Mouse (Mus musculus): ENCODE results near the gene Rbm4b. TPM values are rescaled to one million over a fixed set of nuclear protein-coding genes. Genes with fewer than 3 reads are reported as not detected.

The Rbm4b gene
- polyA plus RNA-seq, 1 experiment from 2014 or later = 17.0 TPM

DNA sequence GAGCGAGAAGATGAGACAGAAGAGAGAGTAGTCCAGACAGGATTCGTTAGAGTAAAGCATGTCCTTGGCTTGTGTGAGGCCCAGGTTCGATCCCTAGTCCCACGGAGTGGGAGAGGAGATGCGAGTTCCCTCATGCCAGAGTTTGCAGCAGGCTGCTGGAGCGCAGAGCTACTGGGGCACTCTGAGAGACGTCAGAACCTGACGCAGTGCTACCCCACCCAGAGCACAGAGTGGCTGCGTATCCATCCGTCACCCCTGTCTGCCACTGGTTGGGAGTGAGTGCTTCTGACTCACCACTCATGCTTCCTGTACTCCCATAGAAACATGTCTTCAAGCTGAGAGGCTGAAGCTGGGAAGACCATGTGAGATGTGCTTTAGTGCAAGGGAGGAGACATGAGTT lies 14.8 kb upstream of the Rbm4b start:
- WGBS = 80% methylated on average over 10 of the region's 10 CpGs
- Histone ChIP-seq H3K36me3 (ENCODE audit: control insufficient read depth, insufficient read depth) (no peaks in the 10 kb centered on the region; the same call in 1 of the 2 replicates), H3K27ac (ENCODE audit: low read depth, low read length) (no peak overlapping the region), H3K9me3 (ENCODE audit: control insufficient read depth) (no peaks in the 10 kb centered on the region), H3K4me1 (replicated peaks; ENCODE audit: control insufficient read depth, insufficient read depth, low read length) (no peaks in the 10 kb centered on the region), H3K9ac (ENCODE audit: low read depth, low read length) (no peak overlapping the region), H3K27me3 (replicated peaks; ENCODE audit: control insufficient read depth, insufficient read depth, low read length) (no peaks in the 10 kb centered on the region), H3K4me2 (replicated peaks; ENCODE audit: low read depth) (no peak overlapping the region), H3K4me3 (ENCODE audit: low read depth, low read length) (no peak overlapping the region)
- ATAC-seq = no peak
- no peak for TF ChIP-seq CTCF (IDR thresholded peaks at IDR 0.05; ENCODE audit: low read depth)

DNA sequence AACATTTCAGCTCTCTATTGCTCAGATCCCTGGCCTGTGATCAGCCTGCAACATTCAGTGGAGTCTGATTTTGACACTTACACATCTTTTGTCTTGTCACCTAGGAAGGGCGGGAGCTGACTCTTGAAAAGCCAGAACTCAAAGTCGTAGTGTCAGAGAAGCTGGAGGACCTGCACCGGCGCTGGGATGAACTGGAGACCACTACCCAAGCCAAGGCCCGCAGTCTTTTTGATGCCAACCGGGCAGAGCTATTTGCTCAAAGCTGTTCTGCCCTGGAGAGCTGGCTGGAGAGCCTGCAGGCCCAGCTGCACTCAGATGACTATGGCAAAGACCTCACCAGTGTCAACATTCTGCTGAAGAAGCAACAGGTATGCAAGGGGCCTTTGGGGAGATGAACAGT lies 14.1 kb upstream of the Rbm4b start:
- ATAC-seq = no peak
- 92% methylated on average over 6 of the region's 6 CpGs for WGBS

DNA sequence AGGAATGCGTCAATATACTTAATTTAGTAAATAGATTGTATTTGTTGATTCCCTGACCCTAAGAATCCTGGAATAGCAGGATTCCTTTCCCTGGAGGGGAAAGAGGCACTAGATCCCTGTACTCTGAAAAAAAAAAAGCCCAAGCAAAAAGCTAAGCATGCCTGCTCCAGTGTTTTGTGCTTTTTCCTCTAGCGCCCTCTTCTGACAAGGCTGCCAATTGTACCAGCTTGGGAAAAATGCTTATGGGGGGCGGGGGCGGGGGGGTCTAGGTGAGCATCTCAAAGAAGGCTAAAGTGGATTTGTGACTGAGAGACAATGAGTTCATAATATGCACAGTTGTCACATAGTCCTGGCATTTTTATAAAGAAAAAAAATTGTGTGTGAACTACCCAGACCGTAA lies 12.8 kb upstream of the Rbm4b start:
- Histone ChIP-seq H3K9me3 (ENCODE audit: control insufficient read depth) (no peaks in the 10 kb centered on the region), H3K27ac (ENCODE audit: low read depth, low read length) (no peak overlapping the region), H3K4me1 (replicated peaks; ENCODE audit: control insufficient read depth, insufficient read depth, low read length) (no peaks in the 10 kb centered on the region), H3K4me3 (ENCODE audit: low read depth, low read length) (no peak overlapping the region), H3K9ac (ENCODE audit: low read depth, low read length) (no peak overlapping the region), H3K4me2 (replicated peaks; ENCODE audit: low read depth) (no peak overlapping the region), H3K36me3 (ENCODE audit: control insufficient read depth, insufficient read depth) (no peaks in the 10 kb centered on the region; the same call in 1 of the 2 replicates), H3K27me3 (replicated peaks; ENCODE audit: control insufficient read depth, insufficient read depth, low read length) (no peaks in the 10 kb centered on the region)
- 44% methylated on average over 5 of the region's 5 CpGs for WGBS
- ATAC-seq = no peak
- TF ChIP-seq CTCF (IDR thresholded peaks at IDR 0.05; ENCODE audit: low read depth) = peak; percentile 77

More for the DNA sequence above, 14.1 kb upstream of the Rbm4b start:
- Histone ChIP-seq H3K4me2 (replicated peaks; ENCODE audit: low read depth) (no peak overlapping the region), H3K9ac (ENCODE audit: low read depth, low read length) (no peak overlapping the region), H3K9me3 (ENCODE audit: control insufficient read depth) (no peaks in the 10 kb centered on the region), H3K4me3 (ENCODE audit: low read depth, low read length) (no peak overlapping the region), H3K36me3 (ENCODE audit: control insufficient read depth, insufficient read depth) (no peaks in the 10 kb centered on the region; the same call in 1 of the 2 replicates), H3K4me1 (replicated peaks; ENCODE audit: control insufficient read depth, insufficient read depth, low read length) (no peaks in the 10 kb centered on the region), H3K27ac (ENCODE audit: low read depth, low read length) (no peak overlapping the region), H3K27me3 (replicated peaks; ENCODE audit: control insufficient read depth, insufficient read depth, low read length) (no peaks in the 10 kb centered on the region)
- no peak for TF ChIP-seq CTCF (IDR thresholded peaks at IDR 0.05; ENCODE audit: low read depth)

DNA sequence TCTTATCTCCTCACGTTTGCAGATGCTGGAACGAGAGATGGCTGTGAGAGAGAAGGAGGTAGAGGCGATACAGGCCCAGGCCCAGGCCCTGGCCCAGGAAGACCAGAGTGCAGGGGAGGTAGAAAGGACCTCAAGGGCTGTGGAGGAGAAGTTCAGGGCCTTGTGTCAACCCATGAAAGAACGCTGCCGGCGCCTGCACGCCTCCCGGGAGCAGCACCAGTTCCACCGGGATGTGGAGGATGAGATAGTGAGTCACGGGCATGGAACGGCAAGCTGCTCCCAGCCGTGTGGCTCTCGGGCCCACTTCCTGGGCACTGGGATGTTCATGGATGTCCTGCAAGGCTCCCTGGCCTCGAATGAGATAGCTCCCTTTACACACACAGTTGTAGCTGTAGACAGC lies 12.3 kb upstream of the Rbm4b start:
- WGBS = 82% methylated on average over 14 of the region's 14 CpGs
- no peak overlapping the region for H3K27ac ChIP-seq (ENCODE audit: low read depth, low read length)
- H3K27me3 ChIP-seq (replicated peaks; ENCODE audit: control insufficient read depth, insufficient read depth, low read length) = no peaks in the 10 kb centered on the region
- H3K4me2 ChIP-seq (replicated peaks; ENCODE audit: low read depth) = no peak overlapping the region
- TF ChIP-seq CTCF (IDR thresholded peaks at IDR 0.05; ENCODE audit: low read depth) = no peak
- ATAC-seq = no peak
- H3K4me1 ChIP-seq (replicated peaks; ENCODE audit: control insufficient read depth, insufficient read depth, low read length) = no peaks in the 10 kb centered on the region
- no peak overlapping the region for H3K9ac ChIP-seq (ENCODE audit: low read depth, low read length)
- no peak overlapping the region for H3K4me3 ChIP-seq (ENCODE audit: low read depth, low read length)
- H3K9me3 ChIP-seq (ENCODE audit: control insufficient read depth) = no peaks in the 10 kb centered on the region
- H3K36me3 ChIP-seq (ENCODE audit: control insufficient read depth, insufficient read depth) = no peaks in the 10 kb centered on the region; the same call in 1 of the 2 replicates

DNA sequence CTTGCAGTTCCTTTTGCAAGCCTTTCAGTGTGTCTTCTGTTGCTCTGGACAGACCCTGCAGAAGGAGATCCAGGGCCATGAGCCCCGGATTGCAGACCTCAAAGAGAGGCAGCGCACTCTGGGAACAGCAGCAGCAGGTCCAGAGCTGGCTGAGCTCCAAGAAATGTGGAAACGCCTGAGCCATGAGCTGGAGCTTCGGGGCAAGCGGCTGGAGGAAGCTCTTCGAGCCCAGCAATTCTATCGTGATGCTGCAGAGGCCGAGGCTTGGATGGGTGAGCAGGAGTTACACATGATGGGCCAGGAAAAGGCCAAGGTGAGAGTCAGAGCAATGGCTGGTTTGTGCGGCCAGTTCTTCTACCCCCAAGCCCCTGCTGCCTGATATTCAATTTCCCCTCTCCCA lies 11.2 kb upstream of the Rbm4b start:
- TF ChIP-seq CTCF (IDR thresholded peaks at IDR 0.05; ENCODE audit: low read depth) = no peak
- Histone ChIP-seq H3K4me2 (replicated peaks; ENCODE audit: low read depth) (no peak overlapping the region), H3K9ac (ENCODE audit: low read depth, low read length) (no peak overlapping the region), H3K27me3 (replicated peaks; ENCODE audit: control insufficient read depth, insufficient read depth, low read length) (no peaks in the 10 kb centered on the region), H3K4me1 (replicated peaks; ENCODE audit: control insufficient read depth, insufficient read depth, low read length) (no peaks in the 10 kb centered on the region), H3K9me3 (ENCODE audit: control insufficient read depth) (no peaks in the 10 kb centered on the region), H3K4me3 (ENCODE audit: low read depth, low read length) (no peak overlapping the region), H3K36me3 (ENCODE audit: control insufficient read depth, insufficient read depth) (no peaks in the 10 kb centered on the region; the same call in 1 of the 2 replicates), H3K27ac (ENCODE audit: low read depth, low read length) (no peak overlapping the region)
- no peak for ATAC-seq
- WGBS = 61% methylated on average over 9 of the region's 9 CpGs

DNA sequence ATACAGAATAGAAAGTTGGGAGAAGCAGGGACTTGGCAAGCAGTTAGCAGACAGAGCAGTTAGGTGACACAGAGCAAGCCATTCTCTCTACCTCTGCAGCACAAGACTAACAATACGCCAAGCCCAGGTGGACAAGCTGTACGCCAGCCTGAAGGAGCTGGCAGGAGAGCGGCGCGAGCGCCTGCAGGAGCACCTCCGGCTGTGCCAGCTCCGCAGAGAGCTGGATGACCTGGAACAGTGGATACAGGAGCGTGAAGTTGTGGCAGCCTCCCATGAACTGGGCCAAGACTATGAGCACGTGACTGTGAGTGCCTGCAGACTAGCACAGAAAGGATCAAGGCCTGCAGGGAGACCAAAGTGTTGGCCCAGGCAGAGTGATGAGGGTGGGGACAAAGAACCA lies 10.6 kb upstream of the Rbm4b start:
- Histone ChIP-seq H3K4me3 (ENCODE audit: low read depth, low read length) (no peak overlapping the region), H3K4me2 (replicated peaks; ENCODE audit: low read depth) (no peak overlapping the region), H3K27me3 (replicated peaks; ENCODE audit: control insufficient read depth, insufficient read depth, low read length) (no peaks in the 10 kb centered on the region), H3K36me3 (ENCODE audit: control insufficient read depth, insufficient read depth) (no peaks in the 10 kb centered on the region; the same call in 1 of the 2 replicates), H3K9ac (ENCODE audit: low read depth, low read length) (no peak overlapping the region), H3K4me1 (replicated peaks; ENCODE audit: control insufficient read depth, insufficient read depth, low read length) (no peaks in the 10 kb centered on the region), H3K27ac (ENCODE audit: low read depth, low read length) (no peak overlapping the region), H3K9me3 (ENCODE audit: control insufficient read depth) (no peaks in the 10 kb centered on the region)
- no peak for ATAC-seq
- TF ChIP-seq CTCF (IDR thresholded peaks at IDR 0.05; ENCODE audit: low read depth) = no peak
- WGBS = 94% methylated on average over 10 of the region's 10 CpGs

DNA sequence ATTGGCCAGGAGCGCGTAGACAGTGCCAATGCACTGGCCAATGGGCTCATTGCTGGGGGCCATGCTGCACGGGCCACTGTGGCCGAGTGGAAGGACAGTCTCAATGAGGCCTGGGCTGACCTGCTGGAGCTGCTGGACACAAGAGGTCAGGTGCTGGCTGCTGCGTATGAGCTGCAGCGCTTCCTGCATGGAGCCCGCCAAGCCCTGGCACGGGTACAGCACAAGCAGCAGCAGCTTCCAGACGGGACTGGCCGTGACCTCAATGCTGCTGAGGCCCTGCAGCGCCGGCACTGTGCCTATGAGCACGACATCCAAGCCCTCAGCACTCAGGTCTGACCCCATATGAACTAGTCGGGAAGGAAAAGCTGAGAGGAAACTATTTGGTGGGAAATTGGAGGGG lies 9.7 kb upstream of the Rbm4b start:
- H3K9ac ChIP-seq (ENCODE audit: low read depth, low read length) = no peak overlapping the region
- H3K4me2 ChIP-seq (replicated peaks; ENCODE audit: low read depth) = no peak overlapping the region
- H3K36me3 ChIP-seq (ENCODE audit: control insufficient read depth, insufficient read depth) = no peaks in the 10 kb centered on the region; the same call in 1 of the 2 replicates
- no peak overlapping the region for H3K27ac ChIP-seq (ENCODE audit: low read depth, low read length)
- no peaks in the 10 kb centered on the region for H3K9me3 ChIP-seq (ENCODE audit: control insufficient read depth)
- H3K27me3 ChIP-seq (replicated peaks; ENCODE audit: control insufficient read depth, insufficient read depth, low read length) = no peaks in the 10 kb centered on the region
- no peak for TF ChIP-seq CTCF (IDR thresholded peaks at IDR 0.05; ENCODE audit: low read depth)
- no peak overlapping the region for H3K4me3 ChIP-seq (ENCODE audit: low read depth, low read length)
- H3K4me1 ChIP-seq (replicated peaks; ENCODE audit: control insufficient read depth, insufficient read depth, low read length) = no peaks in the 10 kb centered on the region
- 87% methylated on average over 14 of the region's 14 CpGs for WGBS
- no peak for ATAC-seq

Data from intestine, postnatal 0 days (tissue).